Mouse (Mus musculus): ENCODE results near the gene Arhgef5. TPM values are rescaled to one million over a fixed set of nuclear protein-coding genes. Genes with fewer than 3 reads are reported as not detected.

The Arhgef5 gene
- polyA plus RNA-seq, 1 experiment from 2014 or later: 7.0 TPM

DNA sequence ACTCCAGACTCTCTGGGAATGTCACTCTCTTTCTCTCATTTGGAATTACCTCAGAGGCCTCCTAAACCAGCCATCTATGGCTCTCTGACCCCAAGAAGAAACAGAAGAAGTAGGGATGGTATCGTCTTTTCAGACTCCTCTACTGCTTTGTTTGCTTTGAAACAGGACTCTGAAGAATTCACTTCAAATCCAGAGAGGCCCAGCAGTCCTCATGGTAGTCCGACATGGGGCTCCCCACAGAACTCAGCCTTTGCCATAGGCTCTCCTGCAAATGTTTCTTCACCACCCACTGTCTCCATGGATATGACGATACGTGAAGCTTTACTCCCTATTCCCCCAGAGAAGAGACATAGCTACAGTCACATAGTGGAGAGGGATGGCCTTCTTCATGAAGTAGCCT is 8.7 kb downstream of the Arhgef5 start:
- Histone ChIP-seq H3K27ac (ENCODE audit: low read length) (no peak overlapping the region), H3K9me3 (replicated peaks; ENCODE audit: control insufficient read depth, low read length) (no peaks in the 10 kb centered on the region), H3K4me1 (ENCODE audit: control insufficient read depth, insufficient read depth, low read length) (no peaks in the 10 kb centered on the region), H3K9ac (ENCODE audit: low read length) (no peak overlapping the region), H3K27me3 (ENCODE audit: control insufficient read depth, insufficient read depth, low read length) (no peaks in the 10 kb centered on the region), H3K4me2 (ENCODE audit: low read depth, low read length) (no peak overlapping the region), H3K4me3 (ENCODE audit: low read length) (no peak overlapping the region), H3K36me3 (ENCODE audit: control insufficient read depth, insufficient read depth) (peaks cover 5% of the 10 kb centered on the region; the same call in 1 of the 2 replicates)
- WGBS: 85% methylated on average over 4 of the region's 4 CpGs
- no peak for ATAC-seq (replicated peaks; ENCODE audit: extremely low read depth, insufficient read depth, low FRiP score)

DNA sequence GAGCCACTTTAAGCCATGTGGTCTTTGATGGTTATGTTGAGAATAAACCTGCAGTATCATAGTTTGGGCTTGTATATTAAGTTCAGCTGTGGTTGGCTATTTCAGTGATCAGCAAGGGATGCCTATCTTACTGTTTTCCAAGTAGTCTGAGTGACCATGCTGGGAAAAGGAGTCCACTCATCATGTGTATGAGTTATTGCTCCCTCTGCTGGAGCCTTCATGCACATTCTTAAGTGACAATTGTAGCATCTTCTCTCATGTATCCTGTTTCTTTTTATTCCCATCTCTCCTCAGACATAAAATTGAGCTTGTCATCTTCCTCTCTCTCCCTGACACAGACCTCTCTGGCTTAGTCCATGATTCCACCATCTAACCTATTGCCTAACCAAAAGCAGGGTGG is 12.9 kb downstream of the Arhgef5 start:
- H3K9ac ChIP-seq (ENCODE audit: low read length): no peak overlapping the region
- H3K36me3 ChIP-seq (ENCODE audit: control insufficient read depth, insufficient read depth): peaks cover 20% of the 10 kb centered on the region; the same call in 1 of the 2 replicates
- H3K9me3 ChIP-seq (replicated peaks; ENCODE audit: control insufficient read depth, low read length): no peaks in the 10 kb centered on the region

DNA sequence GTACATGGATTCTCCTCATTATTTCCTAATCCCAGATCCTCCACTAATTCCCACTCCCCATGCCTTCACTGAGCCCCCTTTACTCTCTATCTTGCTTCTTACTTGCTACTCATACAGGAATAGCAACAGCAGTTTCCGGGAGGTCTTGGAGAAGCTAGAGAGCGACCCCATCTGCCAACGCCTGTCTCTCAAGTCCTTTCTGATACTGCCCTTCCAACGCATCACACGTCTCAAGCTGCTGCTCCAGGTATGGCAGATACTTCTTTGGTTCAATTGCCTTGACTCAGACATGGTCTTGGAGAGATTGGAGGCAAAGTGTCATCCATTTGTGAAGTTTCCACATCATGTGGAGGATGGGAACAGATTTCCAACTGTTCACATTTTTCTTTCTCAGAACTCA is 15.1 kb downstream of the Arhgef5 start:
- no peak for ATAC-seq (replicated peaks; ENCODE audit: extremely low read depth, insufficient read depth, low FRiP score)
- Histone ChIP-seq H3K9ac (ENCODE audit: low read length) (no peak overlapping the region), H3K27me3 (ENCODE audit: control insufficient read depth, insufficient read depth, low read length) (no peaks in the 10 kb centered on the region), H3K4me1 (ENCODE audit: control insufficient read depth, insufficient read depth, low read length) (no peaks in the 10 kb centered on the region), H3K4me2 (ENCODE audit: low read depth, low read length) (no peak overlapping the region), H3K36me3 (ENCODE audit: control insufficient read depth, insufficient read depth) (peaks cover 25% of the 10 kb centered on the region), H3K27ac (ENCODE audit: low read length) (no peak overlapping the region), H3K4me3 (ENCODE audit: low read length) (no peak overlapping the region), H3K9me3 (replicated peaks; ENCODE audit: control insufficient read depth, low read length) (no peaks in the 10 kb centered on the region)
- 70% methylated on average over 5 of the region's 5 CpGs for WGBS

More for the DNA sequence above, 12.9 kb downstream of the Arhgef5 start:
- H3K4me2 ChIP-seq (ENCODE audit: low read depth, low read length): no peak overlapping the region
- H3K27ac ChIP-seq (ENCODE audit: low read length): no peak overlapping the region
- H3K27me3 ChIP-seq (ENCODE audit: control insufficient read depth, insufficient read depth, low read length): no peaks in the 10 kb centered on the region
- no peaks in the 10 kb centered on the region for H3K4me1 ChIP-seq (ENCODE audit: control insufficient read depth, insufficient read depth, low read length)
- no peak for ATAC-seq (replicated peaks; ENCODE audit: extremely low read depth, insufficient read depth, low FRiP score)
- H3K4me3 ChIP-seq (ENCODE audit: low read length): no peak overlapping the region

DNA sequence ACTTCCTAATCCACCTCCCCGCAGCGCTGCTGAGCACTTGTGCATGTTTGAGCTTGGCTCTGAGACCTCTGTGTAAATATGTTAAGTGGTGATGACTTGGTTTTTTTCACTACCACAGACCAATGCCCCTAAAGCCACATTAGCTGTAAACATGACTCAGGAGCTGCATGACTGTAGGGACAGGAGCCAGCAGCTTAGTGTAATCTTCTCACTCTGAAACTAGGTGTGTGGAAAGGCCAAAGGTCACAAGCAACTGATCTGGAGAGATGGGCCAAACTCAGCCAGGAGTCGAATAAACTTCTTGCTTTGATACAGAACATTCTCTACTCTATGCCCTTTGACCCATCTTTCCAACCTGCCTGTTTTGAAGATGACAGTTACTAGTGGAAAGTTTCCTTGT is 26.7 kb downstream of the Arhgef5 start:
- no peak overlapping the region for H3K27ac ChIP-seq (ENCODE audit: low read length)

DNA sequence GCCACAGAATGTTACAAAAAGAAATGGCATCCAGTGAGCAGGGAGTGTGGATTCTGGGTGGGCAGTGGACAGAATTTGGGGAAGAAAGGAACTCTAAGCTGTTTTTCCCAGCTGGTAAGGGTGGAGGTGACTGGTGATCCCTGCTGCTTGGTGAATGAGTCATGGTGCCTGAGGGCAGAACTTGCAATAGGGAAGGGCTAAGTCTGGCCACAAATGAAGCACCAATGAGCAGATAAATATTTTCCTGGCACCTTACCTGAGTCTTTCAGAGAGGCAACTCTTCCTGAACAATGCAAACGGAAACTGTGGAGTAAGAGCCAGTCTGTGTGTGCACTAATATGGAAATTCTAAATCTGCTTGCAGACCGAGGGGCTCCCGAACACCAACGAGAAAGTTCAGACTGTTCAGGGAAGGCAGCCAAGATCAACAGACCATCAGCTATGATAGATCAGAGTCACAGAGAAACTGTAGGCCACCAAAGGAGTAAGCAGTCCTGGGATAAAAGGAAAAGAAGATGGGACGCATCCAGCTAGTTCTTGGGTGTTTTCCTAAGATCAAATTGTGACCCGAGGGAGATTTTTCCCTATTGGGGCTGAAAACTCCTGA is 27.2 kb downstream of the Arhgef5 start:
- 43% methylated on average over 6 of the region's 6 CpGs for WGBS
- ATAC-seq (replicated peaks; ENCODE audit: extremely low read depth, insufficient read depth, low FRiP score): no peak
- H3K9ac ChIP-seq (ENCODE audit: low read length): no peak overlapping the region

More for the DNA sequence above, 26.7 kb downstream of the Arhgef5 start:
- no peak overlapping the region for H3K4me2 ChIP-seq (ENCODE audit: low read depth, low read length)
- no peak overlapping the region for H3K9ac ChIP-seq (ENCODE audit: low read length)
- no peak overlapping the region for H3K4me3 ChIP-seq (ENCODE audit: low read length)
- H3K9me3 ChIP-seq (replicated peaks; ENCODE audit: control insufficient read depth, low read length): no peaks in the 10 kb centered on the region
- peaks cover 13% of the 10 kb centered on the region for H3K36me3 ChIP-seq (ENCODE audit: control insufficient read depth, insufficient read depth)
- H3K4me1 ChIP-seq (ENCODE audit: control insufficient read depth, insufficient read depth, low read length): no peaks in the 10 kb centered on the region
- no peaks in the 10 kb centered on the region for H3K27me3 ChIP-seq (ENCODE audit: control insufficient read depth, insufficient read depth, low read length)
- no peak for ATAC-seq (replicated peaks; ENCODE audit: extremely low read depth, insufficient read depth, low FRiP score)
- WGBS: 63% methylated on average over 3 of the region's 3 CpGs

DNA sequence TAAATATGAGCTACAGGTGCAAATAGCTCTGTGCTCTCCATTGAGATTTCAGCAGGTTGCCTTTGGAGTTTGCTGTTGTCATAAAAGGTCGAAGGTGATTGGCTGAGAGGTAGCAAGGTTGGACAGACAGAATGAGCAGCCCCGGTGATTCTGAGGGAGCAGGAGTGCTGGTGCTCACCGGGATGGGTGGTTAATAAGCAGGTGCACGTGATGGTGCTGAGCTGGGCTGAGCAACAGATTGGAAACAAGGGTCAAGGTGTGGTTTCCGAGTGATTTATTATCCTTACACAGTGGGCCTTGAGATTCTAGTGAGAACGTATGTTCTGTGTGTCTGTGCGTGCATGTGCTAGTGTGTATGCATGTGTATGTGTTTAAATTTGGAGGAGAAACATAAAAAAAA is 27.8 kb downstream of the Arhgef5 start:
- Histone ChIP-seq H3K27me3 (ENCODE audit: control insufficient read depth, insufficient read depth, low read length) (no peaks in the 10 kb centered on the region), H3K27ac (ENCODE audit: low read length) (no peak overlapping the region), H3K36me3 (ENCODE audit: control insufficient read depth, insufficient read depth) (peaks cover 10% of the 10 kb centered on the region; the same call in 1 of the 2 replicates), H3K9me3 (replicated peaks; ENCODE audit: control insufficient read depth, low read length) (no peaks in the 10 kb centered on the region), H3K4me1 (ENCODE audit: control insufficient read depth, insufficient read depth, low read length) (no peaks in the 10 kb centered on the region; the same call in 1 of the 2 replicates), H3K4me3 (ENCODE audit: low read length) (no peak overlapping the region), H3K4me2 (ENCODE audit: low read depth, low read length) (no peak overlapping the region), H3K9ac (ENCODE audit: low read length) (no peak overlapping the region)
- 85% methylated on average over 7 of the region's 7 CpGs for WGBS
- no peak for ATAC-seq (replicated peaks; ENCODE audit: extremely low read depth, insufficient read depth, low FRiP score)

More for the DNA sequence above, 27.2 kb downstream of the Arhgef5 start:
- no peaks in the 10 kb centered on the region for H3K27me3 ChIP-seq (ENCODE audit: control insufficient read depth, insufficient read depth, low read length)
- no peaks in the 10 kb centered on the region for H3K9me3 ChIP-seq (replicated peaks; ENCODE audit: control insufficient read depth, low read length)
- no peak overlapping the region for H3K4me2 ChIP-seq (ENCODE audit: low read depth, low read length)
- peaks cover 10% of the 10 kb centered on the region; the same call in 1 of the 2 replicates for H3K36me3 ChIP-seq (ENCODE audit: control insufficient read depth, insufficient read depth)
- no peak overlapping the region for H3K4me3 ChIP-seq (ENCODE audit: low read length)
- H3K27ac ChIP-seq (ENCODE audit: low read length): no peak overlapping the region
- no peaks in the 10 kb centered on the region; the same call in 1 of the 2 replicates for H3K4me1 ChIP-seq (ENCODE audit: control insufficient read depth, insufficient read depth, low read length)

DNA sequence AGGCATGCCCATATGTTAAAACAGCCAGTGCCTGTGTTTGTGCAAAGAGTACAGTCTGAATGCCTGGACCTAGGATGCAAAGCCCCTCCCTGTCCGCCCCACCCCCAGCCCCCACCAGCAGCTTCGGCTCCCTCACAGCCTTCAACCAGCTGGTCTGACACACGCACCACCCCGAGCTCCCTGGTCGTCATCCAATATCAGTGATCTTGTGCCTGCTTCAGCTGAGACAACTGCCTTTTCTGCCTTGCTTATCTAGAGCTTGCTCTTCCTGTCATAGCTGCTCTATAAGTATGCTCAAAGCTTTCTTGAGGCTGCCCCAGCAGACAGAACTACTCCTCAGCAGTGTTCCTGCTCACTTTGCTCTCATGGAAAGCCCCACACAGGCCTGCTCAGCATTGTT is 30.5 kb downstream of the Arhgef5 start:
- Histone ChIP-seq H3K27me3 (ENCODE audit: control insufficient read depth, insufficient read depth, low read length) (no peaks in the 10 kb centered on the region), H3K27ac (ENCODE audit: low read length) (no peak overlapping the region), H3K4me1 (ENCODE audit: control insufficient read depth, insufficient read depth, low read length) (no peaks in the 10 kb centered on the region; the same call in 1 of the 2 replicates), H3K4me2 (ENCODE audit: low read depth, low read length) (no peak overlapping the region), H3K36me3 (ENCODE audit: control insufficient read depth, insufficient read depth) (no peaks in the 10 kb centered on the region), H3K9ac (ENCODE audit: low read length) (no peak overlapping the region), H3K9me3 (replicated peaks; ENCODE audit: control insufficient read depth, low read length) (no peaks in the 10 kb centered on the region), H3K4me3 (ENCODE audit: low read length) (no peak overlapping the region)
- 0 out of 2 replicates have a peak, but pooled peaks have one; percentile 32 for ATAC-seq (replicated peaks; ENCODE audit: extremely low read depth, insufficient read depth, low FRiP score)
- WGBS: 22% methylated on average over 5 of the region's 5 CpGs

DNA sequence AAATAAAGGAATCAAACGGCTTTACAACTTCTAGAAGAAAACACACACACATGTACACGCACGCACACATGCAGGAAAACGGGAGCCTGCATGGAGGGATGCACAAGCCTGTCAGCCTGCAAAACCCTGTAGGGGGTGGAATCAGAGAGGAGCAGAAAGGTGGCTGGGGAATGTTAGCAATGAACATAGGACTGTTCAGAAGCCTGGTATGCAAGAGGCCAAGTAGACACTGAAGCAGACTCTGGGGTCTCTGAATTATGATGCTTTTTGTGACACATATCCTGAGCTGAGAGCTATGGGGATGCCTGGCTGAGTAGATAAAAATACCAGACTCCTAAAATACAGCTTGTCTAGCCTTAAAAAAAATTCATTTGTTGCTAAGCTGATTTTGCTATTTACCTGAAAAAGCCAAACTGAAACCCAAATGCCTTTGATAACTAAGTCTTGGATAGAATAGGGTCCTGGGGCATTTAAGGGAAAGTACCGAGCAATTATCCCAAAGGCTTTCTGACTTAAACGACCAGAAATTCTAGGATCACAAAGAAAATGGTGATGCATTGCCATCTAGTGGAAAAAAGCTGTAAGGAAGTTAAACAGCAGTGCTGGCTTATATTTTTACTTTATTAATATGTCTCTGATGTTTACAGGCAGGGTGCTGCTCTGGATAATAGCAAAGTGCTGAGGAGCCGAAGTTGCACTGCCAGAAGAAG is 31.6 kb downstream of the Arhgef5 start:
- H3K9ac ChIP-seq (ENCODE audit: low read length): no peak overlapping the region
- no peak overlapping the region for H3K27ac ChIP-seq (ENCODE audit: low read length)
- no peaks in the 10 kb centered on the region for H3K36me3 ChIP-seq (ENCODE audit: control insufficient read depth, insufficient read depth)
- H3K9me3 ChIP-seq (replicated peaks; ENCODE audit: control insufficient read depth, low read length): no peaks in the 10 kb centered on the region
- WGBS: 34% methylated on average over 7 of the region's 7 CpGs
- H3K4me3 ChIP-seq (ENCODE audit: low read length): no peak overlapping the region
- H3K4me2 ChIP-seq (ENCODE audit: low read depth, low read length): no peak overlapping the region
- no peaks in the 10 kb centered on the region for H3K27me3 ChIP-seq (ENCODE audit: control insufficient read depth, insufficient read depth, low read length)
- ATAC-seq (replicated peaks; ENCODE audit: extremely low read depth, insufficient read depth, low FRiP score): no peak
- H3K4me1 ChIP-seq (ENCODE audit: control insufficient read depth, insufficient read depth, low read length): no peaks in the 10 kb centered on the region; the same call in 1 of the 2 replicates

DNA sequence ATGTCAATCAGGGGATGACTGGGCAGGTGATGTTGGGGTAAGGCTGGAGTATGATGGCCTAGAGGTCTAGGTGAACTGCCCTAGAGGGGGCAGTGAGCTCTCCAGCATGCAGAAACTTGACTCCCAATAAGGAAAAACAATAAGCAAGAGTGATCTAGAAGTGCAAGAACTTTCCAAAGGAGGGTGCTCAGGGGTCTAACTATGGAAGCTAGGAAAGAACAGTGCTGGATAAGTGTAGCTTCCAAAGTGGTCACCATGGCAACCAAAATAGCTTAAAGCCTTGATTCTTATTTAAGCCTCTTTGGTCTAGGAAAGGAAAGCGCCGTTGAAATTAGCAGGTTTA is 32.1 kb downstream of the Arhgef5 start:
- ATAC-seq (replicated peaks; ENCODE audit: extremely low read depth, insufficient read depth, low FRiP score): no peak
- no peaks in the 10 kb centered on the region for H3K36me3 ChIP-seq (ENCODE audit: control insufficient read depth, insufficient read depth)
- no peaks in the 10 kb centered on the region; the same call in 1 of the 2 replicates for H3K4me1 ChIP-seq (ENCODE audit: control insufficient read depth, insufficient read depth, low read length)
- no peaks in the 10 kb centered on the region for H3K27me3 ChIP-seq (ENCODE audit: control insufficient read depth, insufficient read depth, low read length)
- H3K4me2 ChIP-seq (ENCODE audit: low read depth, low read length): no peak overlapping the region
- H3K9ac ChIP-seq (ENCODE audit: low read length): no peak overlapping the region
- 35% methylated on average over 2 of the region's 2 CpGs for WGBS
- H3K27ac ChIP-seq (ENCODE audit: low read length): no peak overlapping the region
- no peaks in the 10 kb centered on the region for H3K9me3 ChIP-seq (replicated peaks; ENCODE audit: control insufficient read depth, low read length)
- no peak overlapping the region for H3K4me3 ChIP-seq (ENCODE audit: low read length)
